Mouse (Mus musculus) lung, postnatal 4 days (tissue): ENCODE measurements around the gene Bicdl1.

Source experiments
- DNase-seq, 2 experiments: peaks; one replicate each; pipeline ENCODE4 v3.0.0; 2021

Gene Bicdl1

DNA sequence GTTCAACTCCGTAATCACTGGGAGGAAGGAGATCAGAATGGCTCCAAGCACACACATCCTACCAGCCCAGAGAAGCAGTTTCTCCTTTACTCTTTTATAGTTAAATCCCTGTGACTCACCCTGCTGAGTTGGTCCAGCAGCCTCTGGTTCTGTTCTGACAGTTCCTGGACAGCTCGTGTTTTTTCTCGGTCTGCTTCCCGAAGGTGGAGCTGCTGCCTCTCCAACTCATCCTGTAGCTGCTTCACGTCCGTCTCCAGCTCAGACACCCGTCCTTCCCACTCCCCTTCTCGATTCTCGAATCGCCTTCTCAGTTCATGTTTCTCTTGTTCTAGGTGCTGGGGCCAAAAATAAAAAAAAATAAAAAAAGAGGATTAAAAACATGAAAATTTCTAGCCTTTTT lies 7.0 kb downstream of the Bicdl1 start:
- no peak for DNase-seq

GRCm38 (mm10) chr5:115722188-115722959 lies 9.0 kb downstream of the Bicdl1 start:
- DNase-seq, result no peak

GRCm38 (mm10) chr5:115720761-115721160 lies 10.7 kb downstream of the Bicdl1 start:
- DNase-seq, result no peak

- no peak for DNase-seq
These were observed 13.7 kb downstream of the Bicdl1 start for GRCm38 (mm10) chr5:115717693-115718092.

GRCm38 (mm10) chr5:115717106-115717505 lies 14.3 kb downstream of the Bicdl1 start:
- DNase-seq, result no peak

DNA sequence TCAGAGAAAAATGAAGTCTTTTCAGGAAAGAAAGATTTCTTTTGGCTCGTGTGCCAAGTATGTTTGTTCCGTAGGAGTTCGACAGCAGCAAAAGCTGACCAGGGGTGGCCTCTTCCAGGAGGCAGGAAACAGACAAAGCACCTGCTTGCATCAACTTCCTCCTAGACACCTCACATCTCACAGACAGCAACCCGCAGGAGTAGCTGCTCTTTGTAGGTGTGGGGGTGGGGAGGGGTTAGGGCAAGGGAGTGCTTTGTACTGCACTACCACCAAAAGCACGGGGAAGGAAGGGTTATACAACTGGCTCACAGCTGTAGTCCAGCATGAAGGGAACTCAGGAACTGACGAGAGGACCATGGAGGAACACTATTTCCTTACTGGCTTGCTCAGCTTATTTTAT lies 15.0 kb downstream of the Bicdl1 start:
- DNase-seq, result peak in 1 of 2 experiments; percentile 11

GRCm38 (mm10) chr5:115714761-115715160 lies 16.7 kb downstream of the Bicdl1 start:
- no peak for DNase-seq

- no peak for DNase-seq
These were observed 18.9 kb downstream of the Bicdl1 start for GRCm38 (mm10) chr5:115712487-115712886.

DNA sequence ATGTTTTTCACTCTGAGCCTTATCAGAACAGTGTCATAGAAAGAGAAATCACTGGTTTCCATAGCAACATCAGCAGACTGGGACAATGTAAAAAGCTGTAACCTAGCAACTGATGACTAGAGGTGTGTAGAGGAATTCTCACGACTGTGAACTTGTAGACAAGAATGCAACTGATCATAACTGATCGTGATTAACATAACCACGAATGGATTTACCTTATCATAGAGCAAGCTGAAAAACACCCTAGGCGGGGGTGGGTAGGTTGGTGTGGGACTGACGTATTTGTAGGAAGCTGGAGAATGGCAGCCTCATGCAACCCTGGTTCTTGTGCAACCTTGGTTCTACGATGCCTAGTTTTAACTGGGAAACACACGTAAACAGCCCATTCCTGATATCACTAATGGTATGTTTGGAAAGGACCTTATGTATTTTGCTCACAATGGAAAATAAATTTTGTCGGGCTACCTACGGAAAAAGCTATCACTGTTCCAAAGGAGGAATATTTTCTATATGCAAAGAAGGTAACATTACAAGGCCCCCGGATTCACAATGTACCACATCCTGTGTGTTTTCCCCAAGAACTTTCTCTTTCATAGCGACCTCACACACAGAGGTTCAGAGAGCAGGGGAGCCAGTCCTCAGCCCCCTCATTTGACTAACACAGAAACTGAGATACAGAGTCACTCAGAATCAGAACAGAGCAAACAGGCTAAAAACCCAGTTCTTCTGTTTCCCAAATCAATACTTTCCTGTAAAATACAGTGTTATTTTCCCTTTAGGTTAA lies 19.6 kb downstream of the Bicdl1 start:
- DNase-seq, result no peak

- no peak for DNase-seq
These were observed 21.2 kb downstream of the Bicdl1 start for GRCm38 (mm10) chr5:115710171-115710570.

DNA sequence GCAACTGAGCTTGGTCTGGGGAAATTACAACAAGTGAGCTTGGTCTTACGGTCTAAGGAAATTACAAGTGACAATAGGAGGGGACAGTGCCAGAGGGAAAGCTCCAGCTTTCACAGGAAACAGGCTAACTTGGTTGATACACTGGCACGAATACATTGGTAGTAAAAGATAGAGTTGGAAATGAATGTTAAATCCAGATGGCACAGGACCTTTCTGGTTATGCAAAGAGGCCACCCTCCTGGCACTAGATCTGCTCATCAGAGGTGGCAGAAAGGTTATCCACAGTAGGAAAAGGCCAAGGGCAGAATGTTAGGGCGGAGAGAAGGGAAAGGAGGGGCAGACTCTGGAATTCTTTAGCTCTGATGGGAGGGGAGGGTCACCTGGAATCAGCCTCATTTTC lies 22.5 kb downstream of the Bicdl1 start:
- DNase-seq, result no peak

GRCm38 (mm10) chr5:115701981-115702380 lies 29.4 kb downstream of the Bicdl1 start:
- DNase-seq, result no peak

GRCm38 (mm10) chr5:115701215-115701614 lies 30.2 kb downstream of the Bicdl1 start:
- no peak for DNase-seq

GRCm38 (mm10) chr5:115696811-115697210 lies 34.6 kb downstream of the Bicdl1 start:
- no peak for DNase-seq

DNA sequence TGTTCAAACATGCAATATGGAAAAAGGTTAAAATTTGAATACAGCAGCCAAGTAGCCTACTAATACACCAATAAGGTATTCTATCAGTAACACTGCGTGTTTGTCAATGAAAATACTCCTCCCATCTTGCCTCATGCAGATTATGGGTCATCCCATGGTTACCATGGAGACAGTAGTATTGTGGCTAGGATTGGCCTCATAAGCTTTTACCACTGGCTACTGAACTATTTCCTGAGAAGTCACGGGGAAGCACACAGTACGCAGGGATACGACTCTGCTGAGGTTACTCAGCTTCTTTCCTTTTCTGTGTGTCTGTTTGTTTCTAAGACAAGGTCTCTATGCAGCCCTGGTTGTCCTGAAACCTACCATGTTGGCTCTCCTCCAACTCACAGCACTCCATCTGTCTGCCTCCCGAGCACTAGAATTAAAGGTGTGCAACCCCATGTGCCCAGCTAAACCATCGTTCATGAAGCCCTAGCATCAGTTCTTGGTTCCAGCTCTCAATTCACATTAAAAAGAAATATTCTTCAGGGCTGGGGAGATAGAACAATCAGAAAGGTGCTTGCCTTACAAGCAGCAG lies 36.1 kb downstream of the Bicdl1 start:
- no peak for DNase-seq

DNA sequence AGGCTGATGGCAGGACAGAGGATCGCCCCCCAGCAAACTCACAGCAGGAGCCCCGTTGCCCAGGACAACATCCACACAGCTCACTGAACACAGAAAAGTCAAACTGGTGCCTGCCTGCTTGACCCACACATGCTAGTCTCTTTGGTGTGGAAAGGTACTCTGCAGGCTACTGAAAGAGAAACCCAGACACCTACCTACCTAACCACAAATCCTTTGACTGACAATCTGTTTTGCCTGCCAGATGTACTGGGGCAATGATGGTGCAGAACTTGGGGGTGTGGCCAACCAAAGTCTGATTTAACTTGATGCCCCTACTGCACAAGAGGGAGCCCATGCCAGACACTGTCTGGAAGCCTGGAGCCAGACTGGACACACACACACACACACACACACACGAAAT lies 38.1 kb downstream of the Bicdl1 start:
- DNase-seq, result no peak

DNA sequence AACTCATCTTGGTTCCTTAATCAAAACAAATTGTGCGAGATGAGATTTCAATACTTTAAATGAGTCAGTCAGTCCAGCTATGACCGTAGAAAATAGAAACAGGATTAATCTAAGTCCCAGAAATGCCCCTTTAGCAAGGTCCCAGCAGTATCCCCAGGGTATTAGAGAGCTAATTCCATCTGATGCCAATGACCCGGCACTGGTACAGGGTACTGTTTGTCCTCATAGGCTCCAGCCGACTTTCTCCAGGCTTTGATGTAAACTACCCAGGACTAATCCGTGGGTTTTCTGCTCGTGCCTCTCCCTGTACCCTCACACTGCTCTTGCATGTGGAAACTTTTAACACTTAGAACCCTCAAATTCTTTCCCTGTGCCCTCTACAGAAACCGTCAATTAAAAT lies 44.7 kb downstream of the Bicdl1 start:
- DNase-seq, result no peak

DNA sequence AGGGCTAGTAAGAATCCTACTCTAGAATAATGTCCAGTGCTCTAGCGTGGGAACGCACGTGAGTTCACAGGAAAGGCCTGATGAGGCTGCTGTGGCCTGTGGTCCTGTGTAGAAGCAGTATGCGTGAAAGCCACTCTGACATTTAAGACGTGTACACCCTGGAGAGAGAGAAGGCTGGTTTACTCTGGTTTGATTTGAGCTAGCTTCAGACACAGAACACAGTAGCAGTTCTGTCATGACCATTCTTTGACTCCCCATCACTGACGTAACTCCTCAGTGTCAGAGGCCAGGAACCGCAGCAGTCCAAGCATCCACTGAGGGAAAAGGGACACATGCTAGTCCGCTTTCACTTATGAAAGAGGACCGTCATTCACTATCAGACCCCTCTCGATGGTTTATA lies 46.3 kb downstream of the Bicdl1 start:
- DNase-seq, result no peak

DNA sequence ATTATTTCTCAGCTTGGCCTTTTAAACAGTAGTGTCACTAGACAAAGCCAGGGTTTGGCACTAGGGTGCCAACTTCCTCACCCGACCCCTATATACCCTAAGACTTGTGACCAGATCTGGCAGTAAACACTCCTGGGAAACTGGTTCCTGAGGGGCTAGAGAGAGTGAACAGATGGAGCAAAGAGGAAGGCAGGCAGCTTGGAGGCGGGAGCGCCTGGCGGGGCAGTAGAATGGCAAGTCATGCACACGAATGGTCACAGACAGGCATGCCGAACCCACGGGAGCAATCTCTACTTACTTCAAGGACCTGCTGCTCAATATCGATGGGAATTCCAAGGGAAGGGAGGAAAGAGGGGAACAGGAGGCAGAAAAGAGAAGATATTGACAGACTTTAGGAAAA lies 59.6 kb downstream of the Bicdl1 start:
- DNase-seq, result no peak

DNA sequence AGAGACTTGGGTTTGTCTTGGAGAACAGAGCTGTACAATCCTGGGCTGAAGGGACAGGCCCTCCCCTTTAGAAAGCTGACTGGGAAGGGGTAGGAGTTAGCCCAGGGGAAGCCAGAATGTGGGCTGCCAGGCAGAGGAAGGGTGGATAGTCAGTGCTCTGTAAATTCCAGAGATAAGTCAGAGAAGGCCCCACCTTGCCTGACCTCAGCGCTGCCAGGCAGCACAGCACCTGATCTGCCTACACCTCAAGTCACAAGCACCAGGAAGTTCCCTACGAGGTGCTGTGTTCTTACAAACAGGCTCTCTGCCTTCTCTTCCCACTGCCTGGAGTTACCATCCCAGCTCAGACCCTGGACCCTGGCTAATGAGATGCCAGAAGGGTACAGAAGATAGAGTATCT lies 61.0 kb downstream of the Bicdl1 start:
- DNase-seq, result no peak

GRCm38 (mm10) chr5:115669974-115670373 lies 61.4 kb downstream of the Bicdl1 start:
- no peak for DNase-seq

- no peak for DNase-seq
These were observed 62.4 kb downstream of the Bicdl1 start for GRCm38 (mm10) chr5:115668986-115669385.

GRCm38 (mm10) chr5:115667894-115668293 lies 63.5 kb downstream of the Bicdl1 start:
- DNase-seq, result no peak

DNA sequence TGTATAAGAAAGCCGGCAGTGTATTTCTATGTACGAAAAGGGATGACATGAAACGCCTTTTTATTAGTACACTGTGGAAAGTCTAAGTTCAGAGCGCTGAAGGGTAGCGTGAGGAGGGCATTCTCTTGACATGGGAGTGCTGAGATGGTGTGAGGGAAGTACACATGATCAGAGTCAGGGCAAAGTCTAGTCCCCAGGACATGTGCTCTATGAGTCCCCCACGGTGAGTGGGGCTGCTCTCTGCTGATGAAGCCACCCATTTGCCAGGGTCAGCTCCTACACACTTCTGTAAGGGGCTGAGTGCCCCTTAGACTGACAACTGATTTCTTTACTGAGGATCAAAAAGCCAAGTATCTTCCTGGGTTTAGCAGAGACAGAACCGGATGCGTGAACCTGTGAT lies 64.2 kb downstream of the Bicdl1 start:
- DNase-seq, result no peak
